Mouse (Mus musculus) stomach, postnatal 0 days (tissue): ENCODE results near the gene AC140267.1. TPM values are rescaled to one million over a fixed set of nuclear protein-coding genes. Genes with fewer than 3 reads are reported as not detected.

Experiments used
- ATAC-seq: fragments of 200-750 bp; cut with Nextera tagmentation; 2 replicates; pipeline ENCODE4 v1.8.0; 2017; ENCODE audit not compliant: low FRiP score, low TSS enrichment
- DNase-seq: peaks from one replicate; pipeline ENCODE4 v3.0.0-alpha.2; 2016; ENCODE audit warnings: low spot score
- H3K27ac ChIP-seq: fragments of 300-500 bp; sonication (generic); replicated peaks from 2 replicates; pipeline ENCODE4 v1.5.1; 2014; ENCODE audit warnings: mild to moderate bottlenecking, control low read depth
- H3K27me3 ChIP-seq: fragments of 300-500 bp; sonication (generic); 2 replicates; pipeline ENCODE4 v1.6.1; 2014; ENCODE audit warnings: low read length; ENCODE audit not compliant: control insufficient read depth, insufficient read depth
- H3K36me3 ChIP-seq: fragments of 300-500 bp; sonication (generic); 2 replicates; pipeline ENCODE4 v1.6.1; 2014; ENCODE audit warnings: low read length, mixed read lengths; ENCODE audit not compliant: control insufficient read depth, insufficient read depth
- H3K4me1 ChIP-seq: fragments of 300-500 bp; sonication (generic); replicated peaks from 2 replicates; pipeline ENCODE4 v1.6.1; 2014; ENCODE audit warnings: antibody characterized with exemption; ENCODE audit not compliant: control insufficient read depth, insufficient read depth
- H3K4me2 ChIP-seq: fragments of 300-500 bp; sonication (generic); replicated peaks from 2 replicates; pipeline ENCODE4 v1.6.1; 2014; ENCODE audit warnings: low read depth, mild to moderate bottlenecking, control low read depth, moderate library complexity
- H3K4me3 ChIP-seq: fragments of 300-500 bp; sonication (generic); 2 replicates; pipeline ENCODE4 v1.5.1; 2014; ENCODE audit warnings: low read depth, low read length, control low read depth
- H3K9ac ChIP-seq: fragments of 300-500 bp; sonication (generic); 2 replicates; pipeline ENCODE4 v1.6.1; 2014; ENCODE audit warnings: mild to moderate bottlenecking, low read length, control low read depth, mixed read lengths
- H3K9me3 ChIP-seq: fragments of 300-500 bp; sonication (generic); 2 replicates; pipeline ENCODE4 v1.6.1; 2016; ENCODE audit warnings: low read length; ENCODE audit not compliant: control insufficient read depth
- CTCF ChIP-seq: IDR thresholded peaks from 2 replicates; pipeline ENCODE4 v1.5.1; 2016; ENCODE audit warnings: antibody characterized with exemption, low read depth, mild to moderate bottlenecking, moderate library complexity
- EP300 ChIP-seq: optimal IDR thresholded peaks from 2 replicates; pipeline ENCODE3; 2016; ENCODE audit warnings: antibody characterized with exemption
- WGBS: fragments of 180-500 bp; shearing (Covaris S2); extraction: QIAGEN DNeasy Blood & Tissue Kit; methylation state at CpG from one replicate; pipeline ENCODE4 v1.1.7; 2014; 5-methylcytosine and 5-hydroxymethylcytosine counted together
- polyA plus RNA-seq: library from polyadenylated mRNA; unstranded; fragments of >200 nt; fragmentation: Nextera tagmentation; extraction: Ambion mirVana; gene quantifications from 2 replicates; pipeline ENCODE4 v1.2.1, GENCODE M21; 2015

The AC140267.1 gene
- polyA plus RNA-seq, 1 experiment from 2014 or later: not detected

GRCm38 (mm10) chr15:80199556-80199955 lies 36.1 kb upstream of the AC140267.1 start:
- ATAC-seq (no peak), DNase-seq (no peak)
- Histone ChIP-seq H3K27ac (no peak overlapping the region), H3K36me3 (0 out of 2 replicates have a peak, but pooled peaks cover 2% of the 10 kb centered on the region), H3K4me2 (no peak overlapping the region), H3K4me3 (no peak overlapping the region), H3K27me3 (no peaks in the 10 kb centered on the region), H3K4me1 (no peaks in the 10 kb centered on the region), H3K9ac (no peak overlapping the region), H3K9me3 (no peaks in the 10 kb centered on the region)
- no peak for TF ChIP-seq CTCF
- TF ChIP-seq EP300: no peak
- 82% methylated on average over 2 of the region's 2 CpGs for WGBS

GRCm38 (mm10) chr15:80202111-80202775 lies 33.4 kb upstream of the AC140267.1 start:
- Histone ChIP-seq H3K9me3 (no peaks in the 10 kb centered on the region), H3K4me2 (no peak overlapping the region), H3K4me1 (no peaks in the 10 kb centered on the region), H3K27ac (no peak overlapping the region), H3K9ac (no peak overlapping the region), H3K4me3 (no peak overlapping the region), H3K36me3 (peaks cover 5% of the 10 kb centered on the region; the same call in 1 of the 2 replicates), H3K27me3 (no peaks in the 10 kb centered on the region)
- DNase-seq: no peak
- no peak for TF ChIP-seq CTCF
- no peak for TF ChIP-seq EP300
- ATAC-seq: no peak
- 87% methylated on average over 6 of the region's 6 CpGs for WGBS

- peaks cover 2% of the 10 kb centered on the region; the same call in 1 of the 2 replicates for H3K36me3 ChIP-seq
- ATAC-seq: peak; percentile 34; the same call in 1 of the 2 replicates
- DNase-seq: peak; percentile 37
These were observed 32.2 kb upstream of the AC140267.1 start for GRCm38 (mm10) chr15:80203406-80203805.

GRCm38 (mm10) chr15:80206057-80206565 lies 29.5 kb upstream of the AC140267.1 start:
- ATAC-seq: no peak
- Histone ChIP-seq H3K27me3 (no peaks in the 10 kb centered on the region), H3K27ac (no peak overlapping the region), H3K9me3 (no peaks in the 10 kb centered on the region), H3K4me2 (no peak overlapping the region), H3K36me3 (peaks cover 2% of the 10 kb centered on the region; the same call in 1 of the 2 replicates), H3K9ac (no peak overlapping the region), H3K4me3 (no peak overlapping the region), H3K4me1 (no peaks in the 10 kb centered on the region)
- TF ChIP-seq EP300 (no peak), CTCF (no peak)
- 82% methylated on average over 3 of the region's 3 CpGs for WGBS
- no peak for DNase-seq

More at GRCm38 (mm10) chr15:80203406-80203805, 32.2 kb upstream of the AC140267.1 start:
- no peaks in the 10 kb centered on the region for H3K27me3 ChIP-seq
- H3K4me1 ChIP-seq: no peaks in the 10 kb centered on the region
- H3K27ac ChIP-seq: no peak overlapping the region
- H3K4me3 ChIP-seq: no peak overlapping the region
- H3K4me2 ChIP-seq: no peak overlapping the region
- H3K9ac ChIP-seq: no peak overlapping the region
- H3K9me3 ChIP-seq: no peaks in the 10 kb centered on the region
- TF ChIP-seq CTCF (no peak), EP300 (no peak)
- 27% methylated on average over 4 of the region's 4 CpGs for WGBS

GRCm38 (mm10) chr15:80208446-80208845 lies 27.2 kb upstream of the AC140267.1 start:
- ATAC-seq (no peak), DNase-seq (peak; percentile 42)
- H3K27ac ChIP-seq: 0 out of 2 replicates have a peak overlapping the region, but pooled peaks have one; percentile 9
- no peak overlapping the region for H3K4me3 ChIP-seq
- WGBS: 24% methylated on average over 4 of the region's 4 CpGs
- TF ChIP-seq CTCF (no peak), EP300 (no peak)
- peaks cover 2% of the 10 kb centered on the region; the same call in 1 of the 2 replicates for H3K36me3 ChIP-seq
- H3K9me3 ChIP-seq: no peaks in the 10 kb centered on the region
- no peaks in the 10 kb centered on the region for H3K27me3 ChIP-seq
- no peaks in the 10 kb centered on the region for H3K4me1 ChIP-seq
- no peak overlapping the region for H3K9ac ChIP-seq
- no peak overlapping the region for H3K4me2 ChIP-seq

- TF ChIP-seq EP300 (no peak), CTCF (no peak)
- H3K9me3 ChIP-seq: no peaks in the 10 kb centered on the region
- H3K27me3 ChIP-seq: no peaks in the 10 kb centered on the region
- no peak overlapping the region for H3K4me3 ChIP-seq
- ATAC-seq (no peak), DNase-seq (no peak)
- H3K4me2 ChIP-seq: no peak overlapping the region
- H3K36me3 ChIP-seq: no peaks in the 10 kb centered on the region; the same call in 1 of the 2 replicates
- H3K9ac ChIP-seq: no peak overlapping the region
- no peak overlapping the region for H3K27ac ChIP-seq
- no peaks in the 10 kb centered on the region for H3K4me1 ChIP-seq
These were observed 21.9 kb upstream of the AC140267.1 start for GRCm38 (mm10) chr15:80213688-80214087.
